Mouse (Mus musculus) stomach, postnatal 0 days (tissue): Measurements from ENCODE around the gene A430033K04Rik.

ENCODE experiments used
- CTCF ChIP-seq: IDR thresholded peaks from 2 replicates; pipeline ENCODE4 v1.5.1; 2016; ENCODE audit warnings: antibody characterized with exemption, low read depth, mild to moderate bottlenecking, moderate library complexity
- EP300 ChIP-seq: optimal IDR thresholded peaks from 2 replicates; pipeline ENCODE3; 2016; ENCODE audit warnings: antibody characterized with exemption

- no peak for TF ChIP-seq CTCF
- TF ChIP-seq EP300: no peak
Observed at GRCm38 (mm10) chr5:138587396-138587795, 35.3 kb upstream of the A430033K04Rik start.
